In the genomic region with DNA sequence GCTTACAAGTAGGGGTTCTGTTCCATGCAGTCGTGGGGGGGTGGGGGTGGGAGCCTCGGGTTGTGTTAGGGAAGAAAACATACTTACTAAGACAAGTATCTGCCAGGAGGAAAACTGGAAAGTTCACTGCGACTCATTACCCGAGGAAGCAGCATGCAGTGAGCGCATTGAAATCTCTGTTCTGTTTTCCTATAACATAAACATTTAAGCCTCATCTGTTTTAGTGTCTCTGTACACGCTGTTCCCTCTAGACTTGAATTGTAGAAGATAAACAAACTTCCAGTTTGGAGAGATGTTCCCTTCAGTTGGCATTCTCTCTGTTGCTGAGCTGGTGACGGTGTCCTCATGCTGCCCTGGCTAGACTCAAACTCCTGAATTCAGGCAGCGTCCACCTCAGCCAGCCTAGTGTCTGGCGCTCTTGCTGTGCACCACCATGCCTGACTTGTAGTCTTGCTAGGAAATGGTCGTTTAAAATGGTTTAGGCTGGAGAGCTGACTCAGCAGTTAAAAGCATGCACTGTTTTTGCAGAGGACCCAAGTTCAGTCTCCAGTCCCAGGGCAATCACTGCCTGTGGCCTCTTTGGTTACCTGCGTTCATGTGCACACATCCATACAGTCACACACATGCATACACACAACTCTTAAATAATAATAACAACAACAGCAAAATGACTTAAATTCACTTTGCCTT, we compare ENCODE assay signal across 9 mouse cellular contexts.
A peak's percentile ranks its signal among the peaks of the same experiment; 100 is the strongest.
DNase-seq lines count a peak whose midpoint lies in the region; ATAC-seq lines count a peak whose summit lies in the region.
"Had no signal": no experiment of that assay in that cellular context is flagged by ENCODE, and none has a peak within 500 bp of the region (broad histone marks: within the 10 kb centered on the region; RNA-seq: fewer than 3 reads in every experiment).

No protein-coding gene starts in this region.

- peak overlapping the region; percentile 83; the same call in 1 of the 2 replicates for H3K27ac ChIP-seq in limb, embryonic 13.5 days
- no peak overlapping the region for H3K27ac ChIP-seq in limb, embryonic 10.5 days
- peak overlapping the region; percentile 39; the same call in 1 of the 2 replicates for H3K27ac ChIP-seq in embryonic facial prominence, embryonic 11.5 days (replicated peaks; ENCODE audit: low read depth, low read length)
- peak overlapping the region; percentile 14 for H3K27ac ChIP-seq in forebrain, embryonic 16.5 days (ENCODE audit: low read length)
- H3K27ac ChIP-seq in midbrain, embryonic 12.5 days (replicated peaks), result peak overlapping the region; percentile 94

- no peak overlapping the region for H3K9ac ChIP-seq in limb, embryonic 13.5 days
- H3K9ac ChIP-seq in embryonic facial prominence, embryonic 11.5 days (replicated peaks; ENCODE audit: low read length), result no peak overlapping the region
- H3K9ac ChIP-seq in forebrain, embryonic 16.5 days (replicated peaks; ENCODE audit: low read depth, low read length), result no peak overlapping the region
- no peak overlapping the region for H3K9ac ChIP-seq in midbrain, embryonic 12.5 days (replicated peaks)

- ATAC-seq in limb, embryonic 13.5 days (ENCODE audit: low FRiP score, low read depth), result no peak
- no peak for ATAC-seq in embryonic facial prominence, embryonic 11.5 days (replicated peaks; ENCODE audit: insufficient number of reproducible peaks, low FRiP score, low TSS enrichment, low read depth)
- ATAC-seq in forebrain, embryonic 16.5 days, result no peak
- ATAC-seq in midbrain, embryonic 12.5 days (ENCODE audit: low FRiP score, low read depth), result no peak

- no peak for DNase-seq in limb, embryonic 10.5 days (ENCODE audit: low spot score)
- DNase-seq in embryonic facial prominence, embryonic 11.5 days (ENCODE audit: low spot score), result no peak
- DNase-seq in thymus, adult 18-20 months, result no peak
- DNase-seq in thymus, postnatal 0 days (ENCODE audit: low spot score), result no peak
- no peak for DNase-seq in adrenal gland, postnatal 14 days
- DNase-seq: gastrocnemius, postnatal 25 days had no signal

- 0 out of 2 replicates have a peak, but pooled peaks cover 2% of the 10 kb centered on the region for H3K9me3 ChIP-seq in limb, embryonic 13.5 days
- no peaks in the 10 kb centered on the region for H3K9me3 ChIP-seq in limb, embryonic 10.5 days (replicated peaks)
- no peaks in the 10 kb centered on the region for H3K9me3 ChIP-seq in embryonic facial prominence, embryonic 11.5 days (replicated peaks; ENCODE audit: control insufficient read depth, low read length)
- no peaks in the 10 kb centered on the region for H3K9me3 ChIP-seq in forebrain, embryonic 16.5 days (ENCODE audit: control insufficient read depth, low read length)
- H3K9me3 ChIP-seq in midbrain, embryonic 12.5 days, result no peaks in the 10 kb centered on the region

- H3K36me3 ChIP-seq in limb, embryonic 13.5 days, result peaks cover 37% of the 10 kb centered on the region
- H3K36me3 ChIP-seq in limb, embryonic 10.5 days, result peaks cover 20% of the 10 kb centered on the region
- peaks cover 3% of the 10 kb centered on the region for H3K36me3 ChIP-seq in embryonic facial prominence, embryonic 11.5 days (replicated peaks; ENCODE audit: control insufficient read depth, insufficient read depth, low read depth, low read length)
- H3K36me3 ChIP-seq in forebrain, embryonic 16.5 days (ENCODE audit: control insufficient read depth, insufficient read depth), result 0 out of 2 replicates have a peak, but pooled peaks cover 3% of the 10 kb centered on the region
- peaks cover 13% of the 10 kb centered on the region for H3K36me3 ChIP-seq in midbrain, embryonic 12.5 days

- peaks cover 28% of the 10 kb centered on the region for H3K4me1 ChIP-seq in limb, embryonic 13.5 days
- H3K4me1 ChIP-seq in limb, embryonic 10.5 days, result peaks cover 11% of the 10 kb centered on the region
- no peaks in the 10 kb centered on the region for H3K4me1 ChIP-seq in embryonic facial prominence, embryonic 11.5 days (ENCODE audit: control insufficient read depth, insufficient read depth, low read length)
- H3K4me1 ChIP-seq in forebrain, embryonic 16.5 days (replicated peaks; ENCODE audit: control insufficient read depth, insufficient read depth, low read length), result peaks cover 16% of the 10 kb centered on the region
- peaks cover 38% of the 10 kb centered on the region for H3K4me1 ChIP-seq in midbrain, embryonic 12.5 days

- H3K27me3 ChIP-seq in limb, embryonic 13.5 days, result no peaks in the 10 kb centered on the region
- no peaks in the 10 kb centered on the region for H3K27me3 ChIP-seq in limb, embryonic 10.5 days (ENCODE audit: low read depth, poor library complexity, severe bottlenecking)
- H3K27me3 ChIP-seq in embryonic facial prominence, embryonic 11.5 days (ENCODE audit: control insufficient read depth, insufficient read depth, low read length), result no peaks in the 10 kb centered on the region
- H3K27me3 ChIP-seq in forebrain, embryonic 16.5 days (replicated peaks; ENCODE audit: control insufficient read depth, insufficient read depth, low read length), result no peaks in the 10 kb centered on the region
- H3K27me3 ChIP-seq in midbrain, embryonic 12.5 days, result no peaks in the 10 kb centered on the region

- 79% methylated on average over 11 of the region's 11 CpGs for WGBS in limb, embryonic 13.5 days
- WGBS in limb, embryonic 10.5 days, result 87% methylated on average over 11 of the region's 11 CpGs
- 77% methylated on average over 11 of the region's 11 CpGs for WGBS in embryonic facial prominence, embryonic 11.5 days
- 67% methylated on average over 11 of the region's 11 CpGs for WGBS in forebrain, embryonic 16.5 days
- WGBS in midbrain, embryonic 12.5 days, result 83% methylated on average over 11 of the region's 11 CpGs

- no peak overlapping the region for H3K4me2 ChIP-seq in limb, embryonic 13.5 days (replicated peaks)
- no peak overlapping the region for H3K4me2 ChIP-seq in embryonic facial prominence, embryonic 11.5 days (ENCODE audit: low read depth, low read length)
- H3K4me2 ChIP-seq in forebrain, embryonic 16.5 days (ENCODE audit: low read length), result no peak overlapping the region
- H3K4me2 ChIP-seq in midbrain, embryonic 12.5 days (replicated peaks), result no peak overlapping the region

- H3K4me3 ChIP-seq in limb, embryonic 13.5 days, result no peak overlapping the region
- no peak overlapping the region for H3K4me3 ChIP-seq in limb, embryonic 10.5 days
- H3K4me3 ChIP-seq in embryonic facial prominence, embryonic 11.5 days (ENCODE audit: low read depth, low read length), result no peak overlapping the region
- H3K4me3 ChIP-seq in forebrain, embryonic 16.5 days (replicated peaks; ENCODE audit: low read length), result no peak overlapping the region
- H3K4me3 ChIP-seq in midbrain, embryonic 12.5 days, result no peak overlapping the region
